Mouse (Mus musculus): ENCODE measurements around the gene Gm45716.

Gene Gm45716

GRCm38 (mm10) chr11:90214246-90214645, 26.8 kb downstream of the Gm45716 start:
- no peak for DNase-seq (ENCODE audit: low spot score)

- DNase-seq (ENCODE audit: low spot score): no peak
Observed at GRCm38 (mm10) chr11:90220022-90220645, 32.7 kb downstream of the Gm45716 start.

GRCm38 (mm10) chr11:90220750-90221149, 33.3 kb downstream of the Gm45716 start:
- DNase-seq (ENCODE audit: low spot score): no peak

- DNase-seq (ENCODE audit: low spot score): no peak
Observed at GRCm38 (mm10) chr11:90224914-90225470, 37.5 kb downstream of the Gm45716 start.

GRCm38 (mm10) chr11:90227000-90227922, 39.8 kb downstream of the Gm45716 start:
- DNase-seq (ENCODE audit: low spot score): no peak

GRCm38 (mm10) chr11:90228251-90228949, 40.9 kb downstream of the Gm45716 start:
- DNase-seq (ENCODE audit: low spot score): no peak

GRCm38 (mm10) chr11:90229800-90230199, 42.3 kb downstream of the Gm45716 start:
- DNase-seq (ENCODE audit: low spot score): no peak

- no peak for DNase-seq (ENCODE audit: low spot score)
Observed at GRCm38 (mm10) chr11:90230671-90231070, 43.2 kb downstream of the Gm45716 start.

- no peak for DNase-seq (ENCODE audit: low spot score)
Observed at GRCm38 (mm10) chr11:90231631-90232030, 44.1 kb downstream of the Gm45716 start.

- DNase-seq (ENCODE audit: low spot score): no peak
Observed at GRCm38 (mm10) chr11:90232685-90233084, 45.2 kb downstream of the Gm45716 start.

- no peak for DNase-seq (ENCODE audit: low spot score)
Observed at GRCm38 (mm10) chr11:90235221-90235620, 47.7 kb downstream of the Gm45716 start.

GRCm38 (mm10) chr11:90237616-90238015, 50.1 kb downstream of the Gm45716 start:
- DNase-seq (ENCODE audit: low spot score): no peak

GRCm38 (mm10) chr11:90238657-90239056, 51.2 kb downstream of the Gm45716 start:
- no peak for DNase-seq (ENCODE audit: low spot score)

- no peak for DNase-seq (ENCODE audit: low spot score)
Observed at GRCm38 (mm10) chr11:90240652-90241330, 53.3 kb downstream of the Gm45716 start.

- DNase-seq (ENCODE audit: low spot score): no peak
Observed at GRCm38 (mm10) chr11:90241874-90242273, 54.4 kb downstream of the Gm45716 start.

GRCm38 (mm10) chr11:90243300-90243699, 55.8 kb downstream of the Gm45716 start:
- DNase-seq (ENCODE audit: low spot score): no peak

GRCm38 (mm10) chr11:90245630-90246029, 58.1 kb downstream of the Gm45716 start:
- no peak for DNase-seq (ENCODE audit: low spot score)

- DNase-seq (ENCODE audit: low spot score): no peak
Observed at GRCm38 (mm10) chr11:90246676-90247075, 59.2 kb downstream of the Gm45716 start.

- no peak for DNase-seq (ENCODE audit: low spot score)
Observed at GRCm38 (mm10) chr11:90247793-90248192, 60.3 kb downstream of the Gm45716 start.

- DNase-seq (ENCODE audit: low spot score): peak; percentile 96
Observed at GRCm38 (mm10) chr11:90249025-90249650, 61.7 kb downstream of the Gm45716 start, which contains the start of gene Mmd. Gene Mmd (plus strand): TSS chr11:90249456.

GRCm38 (mm10) chr11:90249701-90250141, 62.2 kb downstream of the Gm45716 start:
- DNase-seq (ENCODE audit: low spot score): no peak

Measured in c-Kit-positive CD71-positive TER-119-positive erythroid progenitor cells, embryonic 14.5 days (primary cell).